Mouse (Mus musculus): Measurements from ENCODE around the gene Foxl2.

Foxl2 gene

GRCm38 (mm10) chr9:98961591-98962477 is 6.7 kb downstream of the Foxl2 start:
- no peak for DNase-seq (ENCODE audit: low read depth in 1 of 2, low spot score in 2 of 2)

GRCm38 (mm10) chr9:98962478-98963142 is 7.5 kb downstream of the Foxl2 start:
- no peak for DNase-seq (ENCODE audit: low read depth in 1 of 2, low spot score in 2 of 2)

GRCm38 (mm10) chr9:98963661-98964060 is 8.6 kb downstream of the Foxl2 start:
- no peak for DNase-seq (ENCODE audit: low read depth in 1 of 2, low spot score in 2 of 2)

- no peak for DNase-seq (ENCODE audit: low read depth in 1 of 2, low spot score in 2 of 2)
These were observed 10.0 kb downstream of the Foxl2 start for GRCm38 (mm10) chr9:98965084-98965483.

GRCm38 (mm10) chr9:98973101-98973521 is 18.0 kb downstream of the Foxl2 start:
- no peak for DNase-seq (ENCODE audit: low read depth in 1 of 2, low spot score in 2 of 2)

GRCm38 (mm10) chr9:98973561-98973960 is 18.5 kb downstream of the Foxl2 start:
- DNase-seq (ENCODE audit: low read depth in 1 of 2, low spot score in 2 of 2), result no peak

GRCm38 (mm10) chr9:98974898-98975297 is 19.8 kb downstream of the Foxl2 start:
- DNase-seq (ENCODE audit: low read depth in 1 of 2, low spot score in 2 of 2), result no peak

- DNase-seq (ENCODE audit: low read depth in 1 of 2, low spot score in 2 of 2), result no peak
These were observed 21.0 kb downstream of the Foxl2 start for GRCm38 (mm10) chr9:98976081-98976480.

- no peak for DNase-seq (ENCODE audit: low read depth in 1 of 2, low spot score in 2 of 2)
These were observed 21.4 kb downstream of the Foxl2 start for GRCm38 (mm10) chr9:98976520-98976919.

- peak; percentile 70 to 86 for DNase-seq (ENCODE audit: low read depth in 1 of 2, low spot score in 2 of 2)
These were observed 24.6 kb downstream of the Foxl2 start for GRCm38 (mm10) chr9:98979431-98980416.

GRCm38 (mm10) chr9:98985800-98986475 is 30.9 kb downstream of the Foxl2 start, which contains the start of gene Faim:
Gene Faim (plus strand): TSS chr9:98986373.
- peak; percentile 99 to 100 for DNase-seq (ENCODE audit: low read depth in 1 of 2, low spot score in 2 of 2)

GRCm38 (mm10) chr9:98986476-98987096 is 31.5 kb downstream of the Foxl2 start:
- no peak for DNase-seq (ENCODE audit: low read depth in 1 of 2, low spot score in 2 of 2)

GRCm38 (mm10) chr9:98987131-98987530 is 32.0 kb downstream of the Foxl2 start:
- DNase-seq (ENCODE audit: low read depth in 1 of 2, low spot score in 2 of 2), result no peak

GRCm38 (mm10) chr9:98994103-98994502 is 39.0 kb downstream of the Foxl2 start:
- no peak for DNase-seq (ENCODE audit: low read depth in 1 of 2, low spot score in 2 of 2)

- no peak for DNase-seq (ENCODE audit: low read depth in 1 of 2, low spot score in 2 of 2)
These were observed 44.8 kb downstream of the Foxl2 start for GRCm38 (mm10) chr9:98999881-99000339.

- no peak for DNase-seq (ENCODE audit: low read depth in 1 of 2, low spot score in 2 of 2)
These were observed 46.2 kb downstream of the Foxl2 start for GRCm38 (mm10) chr9:99001326-99001725.
